Mouse (Mus musculus): Measurements from ENCODE around the gene Fam102a. TPM values are rescaled to one million over a fixed set of nuclear protein-coding genes. Genes with fewer than 3 reads are reported as not detected.
"Not testable (repeated sequence)": the region's sequence is repeated elsewhere in the genome, so short reads cannot be mapped to it uniquely, and the experiment has no call there.

Fam102a gene
- polyA plus RNA-seq (2016; fragmentation: Nextera tagmentation; extraction: Ambion mirVana) = 12.6 and 15.5 TPM in 2 replicates

DNA sequence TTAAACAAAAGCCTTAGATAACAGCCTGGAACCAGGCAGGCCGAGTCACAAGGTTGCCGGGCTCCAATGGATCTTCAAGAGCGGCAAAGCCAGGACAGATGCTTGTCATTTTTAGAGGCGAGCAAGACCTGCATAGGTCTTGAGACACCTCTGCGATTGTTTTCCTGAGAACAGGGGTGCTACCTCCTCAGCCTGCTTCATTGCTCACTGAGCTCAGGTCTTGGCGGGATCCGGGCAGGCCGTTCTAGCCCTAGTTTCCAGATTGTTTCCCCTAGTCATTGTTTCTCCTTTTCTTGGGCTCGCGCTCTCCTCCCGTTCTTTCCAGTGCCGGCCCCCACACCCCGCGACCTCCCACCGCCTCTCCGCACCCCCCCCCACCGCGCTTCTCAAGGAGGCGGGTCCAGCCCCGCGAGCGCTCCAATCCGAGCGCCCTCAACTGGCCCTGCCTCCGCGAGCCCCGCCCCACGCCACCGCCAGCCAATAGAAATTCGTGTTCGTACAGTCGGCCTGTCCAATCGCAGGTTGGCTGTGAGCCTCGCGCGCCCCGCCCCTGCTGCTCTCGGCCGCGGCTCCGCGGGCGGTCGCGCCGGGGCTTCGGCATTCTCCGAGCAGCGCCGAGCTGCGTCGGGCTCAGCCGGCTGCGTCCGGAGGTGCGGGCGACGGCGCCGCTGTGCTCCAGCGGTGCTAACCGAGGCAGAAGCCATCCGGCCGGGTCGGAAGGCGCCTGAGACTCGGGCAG is at the start of gene Fam102a:
Fam102a (plus strand) TSS at position 600 of the 739 bp plus-strand sequence.
- Histone ChIP-seq H3K27me3 (no peaks in the 10 kb centered on the region), H3K27ac (peak within 1 kb of the TSS; percentile 95), H3K36me3 (no peaks in the 10 kb centered on the region), H3K9ac (peak within 1 kb of the TSS; percentile 97), H3K4me2 (replicated peaks) (peak within 1 kb of the TSS; percentile 64), H3K4me1 (peaks cover 55% of the 10 kb centered on the region), H3K4me3 (peak within 1 kb of the TSS; percentile 91), H3K9me3 (replicated peaks) (no peaks in the 10 kb centered on the region)
- peak; percentile 95 for ATAC-seq (ENCODE audit: low FRiP score)
- 1% methylated on average over 60 of the region's 67 CpGs for WGBS

DNA sequence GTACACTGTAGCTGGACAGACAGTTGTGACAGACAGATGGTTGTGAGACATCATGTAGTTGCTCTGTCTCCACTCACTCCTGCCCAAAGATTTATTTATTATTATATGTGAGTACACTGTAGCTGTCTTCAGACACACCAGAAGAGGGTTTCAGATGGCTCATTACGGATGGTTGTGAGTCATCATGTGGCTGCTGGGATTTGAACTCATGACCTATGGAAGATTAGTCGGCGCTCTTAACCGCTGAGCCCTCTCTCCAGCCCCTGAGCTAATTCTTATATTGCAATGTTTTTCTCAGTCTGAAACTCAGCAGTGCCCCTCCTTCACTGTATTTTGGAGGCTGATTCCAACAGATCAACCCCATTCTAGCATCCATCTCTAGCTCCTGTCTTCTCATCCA is 49.4 kb upstream of the Fam102a start:
- Histone ChIP-seq H3K27me3 (no peaks in the 10 kb centered on the region), H3K4me2 (replicated peaks) (no peak overlapping the region), H3K4me3 (no peak overlapping the region), H3K9me3 (replicated peaks) (no peaks in the 10 kb centered on the region), H3K27ac (no peak overlapping the region), H3K4me1 (no peaks in the 10 kb centered on the region), H3K36me3 (no peaks in the 10 kb centered on the region), H3K9ac (no peak overlapping the region)
- ATAC-seq (ENCODE audit: low FRiP score) = no peak
- 91% methylated on average over 4 of the region's 4 CpGs for WGBS

DNA sequence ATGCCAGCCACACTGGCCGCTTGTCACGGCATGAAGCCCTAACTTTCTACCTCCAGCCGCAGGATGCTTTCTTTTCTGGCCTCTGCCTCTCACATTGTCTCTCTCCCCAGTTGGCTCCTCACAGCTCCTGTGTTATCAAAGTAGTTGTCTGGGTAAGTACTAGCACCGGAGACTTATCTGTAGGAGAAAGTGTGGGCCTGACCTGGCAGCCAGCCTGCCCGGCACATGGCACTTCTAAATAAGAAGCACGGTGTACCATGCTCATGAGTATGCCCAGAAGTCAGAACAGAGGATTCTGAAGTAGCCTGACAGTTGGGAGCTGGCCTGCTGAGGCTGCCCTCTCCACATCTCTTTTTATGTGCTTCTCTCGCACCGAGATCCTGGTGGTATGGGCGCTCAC is 49.0 kb upstream of the Fam102a start:
- WGBS = 91% methylated on average over 9 of the region's 9 CpGs
- Histone ChIP-seq H3K4me1 (no peaks in the 10 kb centered on the region), H3K4me2 (replicated peaks) (no peak overlapping the region), H3K9me3 (replicated peaks) (no peaks in the 10 kb centered on the region), H3K4me3 (no peak overlapping the region), H3K27ac (no peak overlapping the region), H3K27me3 (no peaks in the 10 kb centered on the region), H3K9ac (no peak overlapping the region), H3K36me3 (no peaks in the 10 kb centered on the region)
- no peak for ATAC-seq (ENCODE audit: low FRiP score)

DNA sequence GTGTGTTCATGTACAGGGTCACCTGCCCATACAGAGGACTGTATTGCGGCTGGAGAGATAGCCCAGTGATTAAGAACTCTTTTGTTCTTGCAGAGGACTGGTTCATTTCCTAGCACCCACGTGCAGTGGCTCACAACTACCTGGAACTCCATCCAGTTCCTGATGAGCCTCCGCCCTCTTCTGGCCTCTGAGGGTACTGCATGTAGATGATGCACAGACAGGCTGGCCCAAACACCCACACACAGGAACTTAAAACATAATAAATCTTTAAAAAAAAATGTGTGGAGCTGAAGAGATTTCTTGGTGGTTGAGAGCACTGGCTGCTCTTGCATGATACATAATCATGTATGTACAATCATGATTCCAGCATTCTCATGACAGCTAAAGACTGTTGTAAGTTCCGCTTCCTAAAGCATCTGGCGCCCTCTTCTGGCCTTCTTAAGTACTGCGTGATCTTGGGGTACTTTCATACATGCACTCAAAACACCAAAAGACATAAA is 48.0 kb upstream of the Fam102a start:
- no peak overlapping the region for H3K27ac ChIP-seq
- WGBS = 11% methylated on average over 6 of the region's 6 CpGs
- no peaks in the 10 kb centered on the region for H3K4me1 ChIP-seq
- no peaks in the 10 kb centered on the region for H3K36me3 ChIP-seq
- H3K9ac ChIP-seq = no peak overlapping the region
- H3K9me3 ChIP-seq (replicated peaks) = no peaks in the 10 kb centered on the region
- peak; percentile 61; the same call in 1 of the 2 replicates for ATAC-seq (ENCODE audit: low FRiP score)
- H3K4me3 ChIP-seq = no peak overlapping the region
- no peak overlapping the region for H3K4me2 ChIP-seq (replicated peaks)
- H3K27me3 ChIP-seq = no peaks in the 10 kb centered on the region

DNA sequence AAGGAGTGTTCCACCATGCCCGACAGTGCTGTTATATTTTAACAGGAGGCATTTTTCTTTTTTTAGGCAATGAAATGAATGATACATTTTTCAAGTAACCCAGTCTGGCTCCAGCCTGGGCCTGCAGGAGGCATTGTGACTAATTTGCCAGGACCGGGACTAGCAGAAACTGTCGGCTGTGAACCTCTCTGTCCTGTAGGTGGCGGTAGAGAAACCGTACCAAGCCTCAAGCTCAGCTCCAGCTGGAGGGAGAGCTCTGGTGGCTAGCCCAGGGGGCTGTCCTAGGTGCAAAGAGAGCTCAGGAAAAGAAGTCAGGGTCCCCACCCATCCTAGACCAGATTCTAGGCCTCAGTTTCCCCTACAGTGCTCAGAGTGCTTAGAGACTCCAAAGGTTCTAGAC is 46.5 kb upstream of the Fam102a start:
- whole genome bisulfite sequencing = 4% methylated on average over 5 of the region's 5 CpGs
- H3K27me3 ChIP-seq = no peaks in the 10 kb centered on the region
- no peaks in the 10 kb centered on the region for H3K4me1 ChIP-seq
- no peak overlapping the region for H3K27ac ChIP-seq
- H3K9ac ChIP-seq = no peak overlapping the region
- no peaks in the 10 kb centered on the region for H3K36me3 ChIP-seq
- H3K4me2 ChIP-seq (replicated peaks) = no peak overlapping the region
- H3K9me3 ChIP-seq (replicated peaks) = no peaks in the 10 kb centered on the region
- no peak overlapping the region for H3K4me3 ChIP-seq
- ATAC-seq (ENCODE audit: low FRiP score) = peak; percentile 71

DNA sequence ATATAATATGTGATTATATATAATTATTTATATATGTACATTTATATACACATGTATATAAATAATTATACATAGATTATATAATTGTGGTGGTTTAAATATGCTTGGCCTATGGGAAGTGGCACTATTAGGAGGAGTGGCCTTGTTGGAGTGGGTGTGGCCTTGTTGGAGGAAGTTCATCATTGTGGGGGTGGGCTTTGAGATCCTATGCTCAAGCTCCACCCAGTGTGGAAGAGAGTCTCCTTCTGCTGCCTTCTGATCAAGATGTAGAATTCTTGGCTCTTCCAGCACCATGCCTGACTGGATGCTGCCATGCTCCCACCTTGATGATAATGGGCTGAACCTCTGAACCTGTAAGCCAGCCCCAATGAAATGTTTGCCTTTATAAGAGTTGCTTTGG is 44.4 kb upstream of the Fam102a start:
- H3K9ac ChIP-seq; H3K4me2 ChIP-seq (replicated peaks); H3K4me3 ChIP-seq; ATAC-seq (ENCODE audit: low FRiP score); H3K27ac ChIP-seq; H3K4me1 ChIP-seq; H3K9me3 ChIP-seq (replicated peaks); H3K27me3 ChIP-seq; H3K36me3 ChIP-seq: not testable (repeated sequence)

DNA sequence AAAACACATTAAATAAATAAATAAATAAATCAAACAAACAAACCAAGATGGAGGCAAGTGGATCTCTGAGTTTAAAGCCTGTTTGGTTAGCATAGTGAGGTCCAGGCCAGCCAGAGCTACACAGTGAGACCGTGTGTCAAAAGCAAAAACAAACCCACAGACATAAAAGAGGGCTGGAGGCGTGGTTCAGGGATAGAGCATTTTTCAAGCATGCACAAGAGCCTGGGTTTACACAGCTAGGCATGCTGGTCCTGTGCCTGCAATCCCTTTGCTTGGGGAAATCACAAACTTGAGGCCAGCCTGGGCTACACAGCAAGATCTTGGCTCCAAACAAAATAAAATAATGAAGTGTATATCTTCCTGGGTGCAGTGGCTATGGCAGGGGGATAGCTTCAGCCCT is 42.5 kb upstream of the Fam102a start:
- 67% methylated on average over 2 of the region's 2 CpGs for WGBS
- Histone ChIP-seq H3K4me3 (no peak overlapping the region), H3K9ac (no peak overlapping the region), H3K4me1 (no peaks in the 10 kb centered on the region), H3K36me3 (no peaks in the 10 kb centered on the region), H3K4me2 (replicated peaks) (no peak overlapping the region), H3K27me3 (no peaks in the 10 kb centered on the region), H3K9me3 (replicated peaks) (no peaks in the 10 kb centered on the region), H3K27ac (no peak overlapping the region)
- no peak for ATAC-seq (ENCODE audit: low FRiP score)

DNA sequence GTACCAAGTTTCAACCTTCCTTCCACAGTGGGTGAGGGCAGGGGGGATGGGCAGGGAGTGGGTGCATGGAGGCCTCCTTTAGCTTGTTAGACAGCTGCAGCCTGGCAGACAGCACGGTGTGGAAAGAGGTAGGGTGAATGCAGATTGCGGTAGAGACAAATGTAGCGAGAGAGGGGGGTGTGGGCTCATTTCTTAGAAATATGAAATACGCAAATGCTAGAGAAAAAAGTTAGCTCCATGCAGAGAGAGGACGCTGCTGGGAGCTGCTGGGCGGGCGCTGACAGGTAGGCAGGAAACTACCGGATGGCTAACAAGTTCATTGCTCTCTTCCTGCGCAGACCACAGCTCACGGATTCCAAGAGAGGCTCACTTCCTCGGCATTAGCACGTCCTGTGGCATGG is 41.8 kb upstream of the Fam102a start:
- Histone ChIP-seq H3K4me3 (no peak overlapping the region), H3K27ac (no peak overlapping the region), H3K27me3 (no peaks in the 10 kb centered on the region), H3K9ac (no peak overlapping the region), H3K4me1 (no peaks in the 10 kb centered on the region), H3K9me3 (replicated peaks) (no peaks in the 10 kb centered on the region), H3K36me3 (no peaks in the 10 kb centered on the region), H3K4me2 (replicated peaks) (no peak overlapping the region)
- no peak for ATAC-seq (ENCODE audit: low FRiP score)
- 83% methylated on average over 12 of the region's 12 CpGs for WGBS

DNA sequence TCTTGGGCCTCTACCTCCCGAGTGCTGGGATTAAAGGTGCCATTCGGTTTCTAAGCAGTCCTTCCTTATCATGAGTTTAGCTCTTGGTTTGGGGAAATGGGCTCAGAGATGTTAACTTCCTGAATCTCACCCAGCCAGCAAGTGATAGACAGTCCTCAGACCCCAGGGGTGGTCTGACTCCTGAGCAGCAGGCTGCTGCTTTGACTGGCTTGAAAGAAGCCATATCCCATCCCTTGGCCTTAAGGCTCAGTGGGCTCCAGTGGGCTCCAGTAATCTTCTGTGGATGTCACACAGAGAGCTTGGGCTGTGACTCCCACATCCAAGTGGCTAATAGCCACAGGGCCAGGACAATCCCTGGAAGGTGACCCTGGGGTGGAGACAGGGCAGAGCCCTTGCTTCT is 40.6 kb upstream of the Fam102a start:
- no peak overlapping the region for H3K9ac ChIP-seq
- no peaks in the 10 kb centered on the region for H3K36me3 ChIP-seq
- no peaks in the 10 kb centered on the region for H3K9me3 ChIP-seq (replicated peaks)
- no peak overlapping the region for H3K4me3 ChIP-seq
- H3K27ac ChIP-seq = no peak overlapping the region
- no peaks in the 10 kb centered on the region for H3K27me3 ChIP-seq
- H3K4me1 ChIP-seq = no peaks in the 10 kb centered on the region
- WGBS = 85% methylated on average over 2 of the region's 2 CpGs
- ATAC-seq (ENCODE audit: low FRiP score) = no peak
- H3K4me2 ChIP-seq (replicated peaks) = no peak overlapping the region

DNA sequence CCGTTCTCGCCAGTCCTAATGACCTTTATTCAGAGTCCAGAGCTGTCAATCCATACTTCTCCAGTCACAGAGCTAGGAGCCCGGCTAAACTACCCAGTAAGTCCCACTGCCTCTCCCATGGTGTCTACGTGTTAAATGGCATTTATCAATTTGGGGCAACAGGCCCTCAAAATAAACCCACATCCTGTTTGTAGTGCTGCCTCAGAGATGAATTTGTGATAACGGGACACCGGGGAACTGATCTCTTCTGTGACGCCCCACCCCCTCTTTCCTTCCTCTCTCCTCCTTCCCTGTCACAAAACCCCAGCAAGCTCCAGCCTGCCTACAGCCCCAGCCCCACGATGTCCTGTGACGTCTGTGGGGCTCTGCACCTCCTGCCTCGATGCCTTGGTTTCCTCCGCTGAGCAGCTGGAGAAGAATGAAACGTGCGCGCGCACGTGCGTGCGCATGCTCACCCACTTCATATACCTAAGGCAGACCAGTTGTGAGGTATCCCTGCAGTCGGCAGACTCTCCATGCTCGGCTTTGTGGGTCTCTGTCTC is 39.9 kb upstream of the Fam102a start:
- H3K4me3 ChIP-seq = no peak overlapping the region
- no peaks in the 10 kb centered on the region for H3K36me3 ChIP-seq
- no peak overlapping the region for H3K9ac ChIP-seq
- H3K27ac ChIP-seq = no peak overlapping the region
- no peaks in the 10 kb centered on the region for H3K4me1 ChIP-seq
- no peaks in the 10 kb centered on the region for H3K9me3 ChIP-seq (replicated peaks)
- ATAC-seq (ENCODE audit: low FRiP score) = no peak
- no peaks in the 10 kb centered on the region for H3K27me3 ChIP-seq
- whole genome bisulfite sequencing = 78% methylated on average over 20 of the region's 20 CpGs
- H3K4me2 ChIP-seq (replicated peaks) = no peak overlapping the region

DNA sequence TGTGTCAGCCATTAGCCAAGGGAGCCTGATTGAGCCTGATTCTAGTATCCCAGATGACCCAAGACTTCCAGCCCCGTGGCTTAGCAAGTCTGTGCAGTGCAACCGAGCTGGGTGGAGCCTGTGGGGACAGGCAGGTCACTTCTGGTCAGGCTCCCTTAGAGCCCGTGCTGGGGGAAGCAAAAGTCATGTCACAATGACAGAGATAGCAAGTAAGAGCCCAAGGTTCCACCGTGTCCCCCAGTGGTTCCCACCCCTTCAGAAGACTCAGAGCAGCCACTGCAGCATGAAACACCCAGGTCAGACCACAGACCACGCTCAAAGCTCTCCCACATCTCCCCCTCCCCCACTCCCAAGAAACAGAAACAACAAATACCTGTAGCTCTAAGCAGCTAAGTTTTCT is 38.9 kb upstream of the Fam102a start:
- no peaks in the 10 kb centered on the region for H3K36me3 ChIP-seq
- H3K27me3 ChIP-seq = no peaks in the 10 kb centered on the region
- H3K4me1 ChIP-seq = no peaks in the 10 kb centered on the region
- no peak overlapping the region for H3K4me3 ChIP-seq
- H3K4me2 ChIP-seq (replicated peaks) = no peak overlapping the region
- no peaks in the 10 kb centered on the region for H3K9me3 ChIP-seq (replicated peaks)
- WGBS = 70% methylated on average over 5 of the region's 5 CpGs
- no peak for ATAC-seq (ENCODE audit: low FRiP score)
- H3K27ac ChIP-seq = no peak overlapping the region
- no peak overlapping the region for H3K9ac ChIP-seq

DNA sequence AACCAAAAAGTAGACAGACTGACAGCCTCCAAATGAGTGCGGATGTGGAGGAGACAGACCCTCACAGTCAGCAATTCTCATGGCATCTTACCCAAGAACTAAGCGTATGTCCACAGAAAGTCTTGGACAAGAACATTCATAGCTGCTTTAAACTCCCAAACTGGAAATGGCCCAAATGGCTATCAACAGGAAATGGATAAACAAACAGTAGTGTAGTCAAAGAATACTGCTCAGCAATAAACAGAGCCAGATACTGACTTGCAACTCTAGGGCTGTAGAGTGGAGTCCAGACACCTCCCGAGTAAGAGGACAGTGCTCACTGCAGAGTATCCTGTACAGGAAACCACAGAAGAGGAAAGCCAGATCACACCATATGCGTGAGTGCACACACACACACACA is 35.8 kb upstream of the Fam102a start:
- Histone ChIP-seq H3K27me3 (no peaks in the 10 kb centered on the region), H3K27ac (no peak overlapping the region), H3K4me2 (replicated peaks) (no peak overlapping the region), H3K36me3 (no peaks in the 10 kb centered on the region), H3K4me1 (no peaks in the 10 kb centered on the region), H3K9me3 (replicated peaks) (no peaks in the 10 kb centered on the region), H3K9ac (no peak overlapping the region), H3K4me3 (no peak overlapping the region)
- 97% methylated on average over 4 of the region's 4 CpGs for WGBS
- ATAC-seq (ENCODE audit: low FRiP score) = no peak

DNA sequence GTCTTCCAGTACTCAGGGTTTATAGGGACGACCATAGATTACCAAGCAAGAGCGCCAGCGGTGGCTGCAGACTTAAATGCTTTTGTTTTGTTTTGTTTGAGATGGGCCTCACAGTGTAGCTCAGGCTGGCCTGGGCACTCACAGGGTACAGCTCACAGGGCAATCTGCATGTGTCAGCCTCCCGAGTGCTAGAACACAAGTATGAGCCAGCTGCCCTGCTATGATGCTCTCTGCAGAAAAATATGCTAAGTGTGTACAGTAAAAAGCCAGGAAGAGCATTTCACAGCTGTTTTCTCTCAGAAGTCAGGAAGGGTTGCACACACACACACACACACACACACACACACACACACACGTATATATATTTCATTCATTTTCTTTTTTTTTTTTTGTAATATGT is 34.7 kb upstream of the Fam102a start:
- no peak for ATAC-seq (ENCODE audit: low FRiP score)
- no peaks in the 10 kb centered on the region for H3K4me1 ChIP-seq
- H3K36me3 ChIP-seq = no peaks in the 10 kb centered on the region
- 75% methylated on average over 5 of the region's 5 CpGs for WGBS
- H3K4me3 ChIP-seq = no peak overlapping the region
- H3K9me3 ChIP-seq (replicated peaks) = no peaks in the 10 kb centered on the region
- no peaks in the 10 kb centered on the region for H3K27me3 ChIP-seq
- no peak overlapping the region for H3K9ac ChIP-seq
- no peak overlapping the region for H3K4me2 ChIP-seq (replicated peaks)
- H3K27ac ChIP-seq = no peak overlapping the region

Data from hindbrain, embryonic 12.5 days (tissue).